Mouse (Mus musculus) embryonic facial prominence, embryonic 11.5 days (tissue): Measurements from ENCODE around the gene Sulf2. TPM values are rescaled to one million over a fixed set of nuclear protein-coding genes. Genes with fewer than 3 reads are reported as not detected.

Source experiments
- ATAC-seq: fragments of 200-750 bp; cut with Nextera tagmentation; replicated peaks from 2 replicates; pipeline ENCODE4 v1.8.0; 2017; ENCODE audit warnings: low read depth; ENCODE audit not compliant: insufficient number of reproducible peaks, low FRiP score, low TSS enrichment
- DNase-seq: peaks from one replicate; pipeline ENCODE4 v3.0.0-alpha.2; 2015; ENCODE audit warnings: low spot score
- H3K27ac ChIP-seq: fragments of 300-500 bp; sonication (generic); replicated peaks from 2 replicates; pipeline ENCODE4 v1.5.1; 2014; ENCODE audit warnings: mild to moderate bottlenecking, low read depth, low read length, control low read depth
- H3K27me3 ChIP-seq: fragments of 300-500 bp; sonication (generic); 2 replicates; pipeline ENCODE4 v1.6.1; 2014; ENCODE audit warnings: mild to moderate bottlenecking, low read length, moderate library complexity, mixed read lengths; ENCODE audit not compliant: control insufficient read depth, insufficient read depth
- H3K36me3 ChIP-seq: fragments of 300-500 bp; sonication (generic); replicated peaks from 2 replicates; pipeline ENCODE4 v1.6.1; 2014; ENCODE audit warnings: low read depth, mild to moderate bottlenecking, low read length, moderate library complexity, mixed read lengths; ENCODE audit not compliant: control insufficient read depth, insufficient read depth
- H3K4me1 ChIP-seq: fragments of 300-500 bp; sonication (generic); 2 replicates; pipeline ENCODE4 v1.6.1; 2014; ENCODE audit warnings: low read length, mixed read lengths; ENCODE audit not compliant: control insufficient read depth, insufficient read depth
- H3K4me2 ChIP-seq: fragments of 300-500 bp; sonication (generic); 2 replicates; pipeline ENCODE4 v1.6.1; 2014; ENCODE audit warnings: low read depth, mild to moderate bottlenecking, control low read depth, low read length, moderate library complexity
- H3K4me3 ChIP-seq: fragments of 300-500 bp; sonication (generic); 2 replicates; pipeline ENCODE4 v1.5.1; 2014; ENCODE audit warnings: low read depth, low read length, control low read depth
- H3K9ac ChIP-seq: fragments of 300-500 bp; sonication (generic); replicated peaks from 2 replicates; pipeline ENCODE4 v1.6.1; 2014; ENCODE audit warnings: mild to moderate bottlenecking, control low read depth, low read length
- H3K9me3 ChIP-seq: fragments of 300-500 bp; sonication (generic); replicated peaks from 2 replicates; pipeline ENCODE4 v1.6.1; 2016; ENCODE audit warnings: mild to moderate bottlenecking, low read length, inconsistent platforms, mixed read lengths; ENCODE audit not compliant: control insufficient read depth
- WGBS: fragments of 180-500 bp; shearing (Covaris S2); extraction: QIAGEN DNeasy Blood & Tissue Kit; methylation state at CpG from one replicate; pipeline ENCODE4 v1.1.7; 2014; 5-methylcytosine and 5-hydroxymethylcytosine counted together
- polyA plus RNA-seq: library from polyadenylated mRNA; unstranded; fragments of >200 nt; fragmentation: Nextera tagmentation; extraction: Ambion mirVana; gene quantifications from 2 replicates; pipeline ENCODE4 v1.2.1, GENCODE M21; 2014

Gene Sulf2
- polyA plus RNA-seq, 1 experiment from 2014 or later = 168 TPM

DNA sequence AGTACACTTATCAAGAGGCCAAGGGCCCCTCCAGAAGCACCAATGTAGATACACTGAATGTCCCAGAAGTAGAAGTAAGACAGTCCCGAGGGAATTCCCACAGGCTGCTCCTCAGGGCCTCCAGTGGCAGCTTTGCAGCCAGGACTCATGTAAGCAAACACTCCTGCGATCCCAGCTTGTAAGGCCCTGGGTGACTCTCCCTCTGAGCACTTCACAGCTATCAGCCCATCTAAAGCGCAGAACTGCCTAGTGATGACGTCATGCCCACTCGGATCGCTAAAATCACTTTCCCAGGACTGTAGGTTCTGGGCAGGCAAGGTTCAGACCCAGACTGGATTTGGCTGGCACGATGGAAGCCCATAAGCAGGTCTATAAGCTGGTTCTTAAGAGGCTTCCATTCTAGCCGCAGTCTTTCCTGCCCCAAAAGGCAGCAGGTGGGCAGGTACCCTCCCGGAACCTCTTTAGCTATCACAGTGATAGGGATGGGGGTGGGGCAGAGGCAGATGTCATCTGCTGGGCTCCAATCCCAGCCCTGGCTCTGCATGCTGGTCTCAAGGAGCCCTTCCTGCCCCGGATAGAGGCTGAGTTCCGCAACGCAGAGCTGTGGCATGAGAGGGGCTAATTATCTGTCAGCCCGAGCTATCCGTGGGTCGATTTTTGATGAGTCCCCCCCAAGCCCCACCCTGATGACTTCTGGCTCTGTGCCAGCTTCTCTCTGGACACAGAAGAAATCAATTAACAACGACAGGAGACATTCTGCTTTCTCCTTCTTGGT lies 19.6 kb downstream of the Sulf2 start:
- DNase-seq (no peak), ATAC-seq (peak; percentile 10; the same call in 1 of the 2 replicates)
- Histone ChIP-seq H3K4me3 (no peak overlapping the region), H3K4me1 (0 out of 2 replicates have a peak, but pooled peaks cover 5% of the 10 kb centered on the region), H3K9ac (no peak overlapping the region), H3K27ac (no peak overlapping the region), H3K4me2 (no peak overlapping the region), H3K9me3 (no peaks in the 10 kb centered on the region), H3K27me3 (no peaks in the 10 kb centered on the region), H3K36me3 (peaks cover 8% of the 10 kb centered on the region)
- 50% methylated on average over 16 of the region's 16 CpGs for WGBS

DNA sequence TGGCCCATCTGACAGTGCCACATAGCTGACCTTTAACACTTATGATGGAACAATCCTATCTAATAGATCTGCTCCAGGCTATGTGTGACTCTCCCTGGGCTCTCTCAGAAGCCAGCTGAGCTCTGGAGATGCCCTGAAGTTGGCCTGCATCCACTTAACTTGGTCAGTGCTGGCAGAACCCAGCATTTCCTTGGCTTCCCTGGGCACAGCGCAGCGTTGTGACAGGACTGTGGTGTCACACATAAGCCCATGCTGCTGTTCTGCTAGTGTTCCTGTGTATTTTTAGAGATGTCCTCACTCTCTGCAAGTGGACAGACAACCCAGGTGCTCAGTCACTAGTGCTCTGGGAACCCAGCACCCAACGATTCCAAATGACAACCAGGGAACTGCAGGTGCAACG lies 26.7 kb downstream of the Sulf2 start:
- 96% methylated on average over 4 of the region's 4 CpGs for WGBS
- Histone ChIP-seq H3K4me1 (no peaks in the 10 kb centered on the region), H3K9me3 (no peaks in the 10 kb centered on the region), H3K4me2 (no peak overlapping the region), H3K27ac (no peak overlapping the region), H3K4me3 (no peak overlapping the region), H3K36me3 (peaks cover 8% of the 10 kb centered on the region), H3K9ac (no peak overlapping the region), H3K27me3 (no peaks in the 10 kb centered on the region)
- ATAC-seq = no peak
- no peak for DNase-seq

DNA sequence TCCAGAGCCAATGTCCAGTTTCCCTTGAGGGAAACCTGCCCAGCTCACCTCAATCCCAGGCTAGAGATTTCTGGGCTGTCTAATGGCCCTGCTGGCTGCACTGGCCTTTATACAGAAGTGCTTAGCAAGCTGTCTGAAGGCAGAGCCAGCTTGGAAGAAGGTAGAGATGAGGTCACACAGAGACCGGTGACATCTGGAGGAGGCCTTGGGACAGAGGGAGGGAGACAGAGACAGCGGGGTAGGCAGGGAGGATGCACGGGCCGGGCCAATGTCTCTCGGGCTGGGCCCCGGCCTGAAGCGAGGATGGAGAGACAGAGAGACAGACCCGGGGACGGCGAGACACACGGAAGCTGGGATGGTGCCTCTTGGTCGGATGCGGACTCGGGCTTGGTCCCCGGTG lies 27.4 kb downstream of the Sulf2 start:
- Histone ChIP-seq H3K27me3 (no peaks in the 10 kb centered on the region), H3K27ac (no peak overlapping the region), H3K4me2 (no peak overlapping the region), H3K36me3 (peaks cover 10% of the 10 kb centered on the region), H3K9ac (no peak overlapping the region), H3K9me3 (no peaks in the 10 kb centered on the region), H3K4me3 (no peak overlapping the region), H3K4me1 (no peaks in the 10 kb centered on the region)
- 90% methylated on average over 15 of the region's 15 CpGs for WGBS
- ATAC-seq (no peak), DNase-seq (no peak)

DNA sequence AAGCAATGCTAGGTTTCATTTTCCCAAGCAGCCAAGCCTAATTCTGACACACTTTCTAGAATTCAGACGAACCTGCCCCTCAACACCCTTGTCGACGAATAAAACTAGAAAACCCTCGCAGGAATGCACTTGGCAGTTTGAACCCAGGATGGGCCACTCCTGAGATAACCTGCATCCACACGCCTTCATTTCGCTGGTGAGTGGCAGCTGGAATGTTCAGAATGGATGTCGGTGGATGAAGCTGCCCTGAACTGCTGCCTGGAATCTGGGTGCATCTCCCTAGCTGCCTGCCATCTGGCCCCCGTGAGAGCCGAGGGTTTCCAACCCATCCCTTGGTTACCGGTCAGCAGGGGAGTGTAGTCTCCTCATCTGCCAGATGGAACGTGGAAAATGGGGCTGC lies 29.1 kb downstream of the Sulf2 start:
- no peak for ATAC-seq
- H3K36me3 ChIP-seq = peaks cover 6% of the 10 kb centered on the region
- no peak overlapping the region for H3K27ac ChIP-seq

DNA sequence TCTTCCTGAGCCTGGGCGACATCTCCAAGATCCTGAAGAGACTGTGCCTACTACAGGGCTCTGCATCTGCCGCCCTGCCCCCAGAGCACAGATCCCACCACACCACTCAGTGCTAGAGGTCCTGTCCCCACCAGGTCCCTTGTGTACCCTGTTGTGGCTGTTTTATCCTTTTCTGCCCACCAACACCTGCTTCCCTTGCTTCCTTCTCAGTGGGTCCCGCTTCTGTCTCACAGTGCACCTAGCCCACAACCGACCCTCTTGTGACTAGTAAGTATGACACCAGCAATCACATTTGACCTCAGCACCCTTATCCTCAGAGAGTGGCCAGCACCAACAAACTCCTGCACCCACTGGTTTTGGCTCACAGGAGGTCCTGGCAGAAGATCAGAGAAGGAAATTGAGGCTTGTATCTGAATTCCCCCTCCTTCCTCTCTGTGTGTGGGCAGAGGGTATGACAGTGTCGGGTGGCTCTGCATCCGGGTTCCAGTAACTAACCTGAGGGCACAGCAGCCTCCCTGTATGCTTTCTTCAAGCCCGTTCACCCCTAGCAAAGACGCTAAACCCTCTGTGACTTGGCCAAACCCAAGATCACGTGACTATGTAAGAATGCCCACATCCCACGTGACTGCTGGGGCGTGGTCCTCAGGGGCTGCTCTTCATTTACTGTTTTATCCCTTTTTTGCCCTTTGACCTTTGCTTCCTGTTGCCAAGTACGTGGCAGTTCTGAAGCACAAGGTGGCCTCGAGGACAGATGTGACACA lies 29.8 kb downstream of the Sulf2 start:
- peaks cover 6% of the 10 kb centered on the region; the same call in 1 of the 2 replicates for H3K36me3 ChIP-seq

More for the DNA sequence above, 29.1 kb downstream of the Sulf2 start:
- DNase-seq = no peak
- H3K9me3 ChIP-seq = no peaks in the 10 kb centered on the region
- H3K27me3 ChIP-seq = no peaks in the 10 kb centered on the region
- no peak overlapping the region for H3K9ac ChIP-seq
- no peaks in the 10 kb centered on the region for H3K4me1 ChIP-seq
- 82% methylated on average over 11 of the region's 11 CpGs for WGBS
- H3K4me3 ChIP-seq = no peak overlapping the region
- H3K4me2 ChIP-seq = no peak overlapping the region

DNA sequence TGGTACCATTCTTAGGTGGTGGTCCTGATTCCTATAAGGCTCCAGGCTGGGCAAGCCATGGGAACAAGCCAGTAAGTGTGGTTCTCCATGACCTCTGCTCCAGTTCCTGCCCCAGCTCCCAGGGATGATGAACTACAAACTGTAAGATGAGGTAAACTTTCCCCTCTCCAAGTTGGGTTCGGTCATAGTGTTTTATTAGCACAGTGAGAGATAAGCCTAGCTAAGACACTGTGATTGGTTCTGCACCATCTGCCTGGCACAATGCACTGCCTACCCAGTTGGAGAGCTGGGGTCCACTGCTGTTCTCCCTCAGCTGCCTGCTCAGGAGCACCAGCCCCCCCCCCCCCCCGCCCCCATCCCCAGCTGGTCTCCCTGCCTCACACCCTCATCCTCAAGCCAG lies 30.4 kb downstream of the Sulf2 start:
- H3K9ac ChIP-seq = no peak overlapping the region
- no peak overlapping the region for H3K4me3 ChIP-seq
- no peaks in the 10 kb centered on the region for H3K4me1 ChIP-seq
- H3K36me3 ChIP-seq = peaks cover 6% of the 10 kb centered on the region; the same call in 1 of the 2 replicates
- ATAC-seq = no peak
- H3K9me3 ChIP-seq = no peaks in the 10 kb centered on the region
- no peak overlapping the region; the same call in 1 of the 2 replicates for H3K27ac ChIP-seq
- no peak overlapping the region for H3K4me2 ChIP-seq
- 84% methylated on average over 1 of the region's 2 CpGs for WGBS
- H3K27me3 ChIP-seq = no peaks in the 10 kb centered on the region
- no peak for DNase-seq

More for the DNA sequence above, 29.8 kb downstream of the Sulf2 start:
- Histone ChIP-seq H3K9ac (no peak overlapping the region), H3K27me3 (no peaks in the 10 kb centered on the region), H3K4me3 (no peak overlapping the region), H3K27ac (no peak overlapping the region), H3K4me2 (no peak overlapping the region), H3K4me1 (no peaks in the 10 kb centered on the region), H3K9me3 (no peaks in the 10 kb centered on the region)
- DNase-seq (no peak), ATAC-seq (no peak)
- WGBS = 62% methylated on average over 13 of the region's 13 CpGs

DNA sequence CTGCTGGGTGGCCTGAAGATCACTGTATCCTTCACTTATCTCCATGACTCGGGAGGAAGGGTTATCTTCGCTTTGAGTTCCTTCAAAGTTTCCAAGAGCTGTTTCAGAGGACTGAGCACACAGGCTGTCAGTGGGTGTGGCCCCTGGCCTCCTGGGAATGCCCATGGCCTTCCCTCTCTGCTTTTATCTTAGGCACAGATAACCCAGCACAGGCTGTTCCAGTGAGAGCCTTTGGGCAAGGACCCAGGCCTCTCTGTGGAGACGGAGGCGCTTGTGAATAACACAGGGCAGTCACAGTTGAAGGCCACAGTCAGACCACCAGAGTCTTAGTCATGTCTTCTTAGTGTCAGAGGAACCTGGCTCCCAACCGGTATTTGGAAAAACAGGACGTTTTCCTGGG lies 32.7 kb downstream of the Sulf2 start:
- Histone ChIP-seq H3K4me1 (no peaks in the 10 kb centered on the region), H3K4me2 (no peak overlapping the region), H3K36me3 (peaks cover 7% of the 10 kb centered on the region), H3K27me3 (no peaks in the 10 kb centered on the region), H3K9me3 (no peaks in the 10 kb centered on the region), H3K4me3 (no peak overlapping the region), H3K9ac (no peak overlapping the region), H3K27ac (no peak overlapping the region)
- ATAC-seq = no peak
- 86% methylated on average over 6 of the region's 6 CpGs for WGBS
- DNase-seq = no peak
